Mouse (Mus musculus): ENCODE measurements around the gene Vstm2b.

GRCm38 (mm10) chr7:40936617-40937212 is 38.6 kb downstream of the Vstm2b start:
- no peak for TF ChIP-seq CTCF (IDR thresholded peaks at IDR 0.05; ENCODE audit: borderline replicate concordance, insufficient read depth, low read length)
- TF ChIP-seq POLR2A (IDR thresholded peaks at IDR 0.05; ENCODE audit: low read depth, low read length): no peak
